Mouse (Mus musculus) myocyte (in vitro differentiated cells): ENCODE results near the gene Rasgrf2. TPM values are rescaled to one million over a fixed set of nuclear protein-coding genes. Genes with fewer than 3 reads are reported as not detected.

ENCODE experiments used
- H3K27me3 ChIP-seq: one replicate; pipeline ENCODE4 v1.6.1; 2011; ENCODE audit not compliant: control insufficient read depth, insufficient read depth, insufficient read length
- H3K36me3 ChIP-seq: one replicate; pipeline ENCODE4 v1.6.1; 2011; ENCODE audit not compliant: control insufficient read depth, insufficient read depth
- H3K4me2 ChIP-seq: one replicate; pipeline ENCODE4 v1.6.1; 2011; ENCODE audit warnings: low read depth, control low read depth
- H3K4me3 ChIP-seq: one replicate; pipeline ENCODE4 v1.5.1; 2011; ENCODE audit warnings: mild to moderate bottlenecking, control low read depth, moderate library complexity
- H3K79me2 ChIP-seq: one replicate; pipeline ENCODE4 v1.6.1; 2011; ENCODE audit not compliant: control insufficient read depth, insufficient read depth
- H3ac ChIP-seq: one replicate; pipeline ENCODE4 v1.6.1; 2011; ENCODE audit not compliant: control insufficient read depth, insufficient read length
- CEBPB ChIP-seq: IDR thresholded peaks from 2 replicates; pipeline ENCODE4 v1.6.1; 2011; ENCODE audit warnings: mild to moderate bottlenecking, moderate library complexity; ENCODE audit not compliant: poor library complexity, insufficient read depth, severe bottlenecking
- E2F4 ChIP-seq: IDR thresholded peaks from one replicate; pipeline ENCODE4 v1.6.1; 2011; ENCODE audit warnings: mild to moderate bottlenecking, control low read depth, moderate library complexity; ENCODE audit not compliant: insufficient read depth
- MAX ChIP-seq: IDR thresholded peaks from one replicate; pipeline ENCODE4 v1.6.1; 2011; ENCODE audit warnings: low read depth, mild to moderate bottlenecking, control low read depth
- MYOD1 ChIP-seq, 3 experiments: IDR thresholded peaks; one replicate each; pipeline ENCODE4 v1.6.1; 2011; ENCODE audit warnings: control low read depth in 2 of 3, low read depth in 2 of 3, mild to moderate bottlenecking in 2 of 3, moderate library complexity in 1 of 3; ENCODE audit not compliant: insufficient read length in 2 of 3, control insufficient read depth in 1 of 3
- MYOG ChIP-seq, 3 experiments: IDR thresholded peaks; one replicate each; pipeline ENCODE4 v1.6.1; 2011; ENCODE audit warnings: control low read depth in 2 of 3, low read depth in 2 of 3, mild to moderate bottlenecking in 2 of 3; ENCODE audit not compliant: insufficient read length in 2 of 3, control insufficient read depth in 1 of 3, insufficient read depth in 1 of 3
- POLR2A ChIP-seq: IDR thresholded peaks from one replicate; pipeline ENCODE4 v1.6.1; 2011; ENCODE audit warnings: low read depth, mild to moderate bottlenecking, control low read depth, moderate library complexity; ENCODE audit not compliant: insufficient read length
- POLR2AphosphoS2 ChIP-seq: IDR thresholded peaks from one replicate; pipeline ENCODE4 v1.6.1; 2011; ENCODE audit warnings: low read depth, control low read depth; ENCODE audit not compliant: insufficient read length
- REST ChIP-seq: IDR thresholded peaks from one replicate; pipeline ENCODE4 v1.6.1; 2011; ENCODE audit warnings: mild to moderate bottlenecking, control low read depth, moderate library complexity; ENCODE audit not compliant: insufficient read depth, insufficient read length
- SRF ChIP-seq: IDR thresholded peaks from one replicate; pipeline ENCODE4 v1.6.1; 2011; ENCODE audit warnings: low read depth; ENCODE audit not compliant: control insufficient read depth, insufficient read length
- TCF12 ChIP-seq: IDR thresholded peaks from one replicate; pipeline ENCODE4 v1.6.1; 2011; ENCODE audit warnings: mild to moderate bottlenecking, control low read depth; ENCODE audit not compliant: poor library complexity, insufficient read depth, severe bottlenecking
- TCF3 ChIP-seq: IDR thresholded peaks from one replicate; pipeline ENCODE4 v1.6.1; 2011; ENCODE audit warnings: low read depth, control low read depth; ENCODE audit not compliant: insufficient read length
- USF1 ChIP-seq: IDR thresholded peaks from one replicate; pipeline ENCODE4 v1.6.1; 2011; ENCODE audit warnings: low read depth, mild to moderate bottlenecking, control low read depth, moderate library complexity
- polyA plus RNA-seq: library from polyadenylated mRNA; unstranded; fragments of >200 nt; fragmentation: generic; extraction: Trizol; gene quantifications from one replicate; pipeline ENCODE4 v1.2.1, GENCODE M21; 2012; ENCODE audit warnings: missing spikeins

Rasgrf2 gene
- polyA plus RNA-seq, 1 experiment: 0.07 TPM

GRCm38 (mm10) chr13:92053001-92053400 lies 78.5 kb downstream of the Rasgrf2 start:
- no peaks in the 10 kb centered on the region for H3K79me2 ChIP-seq
- no peak overlapping the region for H3ac ChIP-seq
- no peak overlapping the region for H3K4me3 ChIP-seq
- H3K4me2 ChIP-seq: no peak overlapping the region
- H3K36me3 ChIP-seq: no peaks in the 10 kb centered on the region
- no peaks in the 10 kb centered on the region for H3K27me3 ChIP-seq
- TF ChIP-seq POLR2A (no peak), SRF (no peak), E2F4 (no peak), MAX (no peak), CEBPB (no peak), USF1 (no peak), MYOD1 (IDR thresholded peaks at IDR 0.05; ENCODE audit: control insufficient read depth in 1 of 3, insufficient read length in 2 of 3, low read depth in 2 of 3) (no peak), TCF12 (no peak), MYOG (IDR thresholded peaks at IDR 0.05; ENCODE audit: control insufficient read depth in 1 of 3, insufficient read depth in 1 of 3, insufficient read length in 2 of 3, low read depth in 2 of 3) (no peak), REST (no peak)

- Histone ChIP-seq H3K4me2 (no peak overlapping the region), H3K79me2 (no peaks in the 10 kb centered on the region), H3K4me3 (no peak overlapping the region), H3ac (no peak overlapping the region), H3K27me3 (no peaks in the 10 kb centered on the region), H3K36me3 (no peaks in the 10 kb centered on the region)
- no peak for TF ChIP-seq MYOG (IDR thresholded peaks at IDR 0.05; ENCODE audit: control insufficient read depth in 1 of 3, insufficient read depth in 1 of 3, insufficient read length in 2 of 3, low read depth in 2 of 3)
- TF ChIP-seq MYOD1 (IDR thresholded peaks at IDR 0.05; ENCODE audit: control insufficient read depth in 1 of 3, insufficient read length in 2 of 3, low read depth in 2 of 3): no peak
- TF ChIP-seq CEBPB: no peak
- TF ChIP-seq TCF12: no peak
- no peak for TF ChIP-seq POLR2AphosphoS2
- no peak for TF ChIP-seq MAX
Observed at GRCm38 (mm10) chr13:92051216-92051615, 80.2 kb downstream of the Rasgrf2 start.

GRCm38 (mm10) chr13:92041584-92042563 lies 89.6 kb downstream of the Rasgrf2 start:
- Histone ChIP-seq H3K4me3 (no peak overlapping the region), H3K36me3 (no peaks in the 10 kb centered on the region), H3ac (no peak overlapping the region), H3K27me3 (no peaks in the 10 kb centered on the region), H3K79me2 (no peaks in the 10 kb centered on the region), H3K4me2 (no peak overlapping the region)
- no peak for TF ChIP-seq MYOD1 (IDR thresholded peaks at IDR 0.05; ENCODE audit: control insufficient read depth in 1 of 3, insufficient read length in 2 of 3, low read depth in 2 of 3)
- no peak for TF ChIP-seq MAX
- no peak for TF ChIP-seq USF1
- TF ChIP-seq SRF: no peak
- no peak for TF ChIP-seq TCF12
- no peak for TF ChIP-seq E2F4
- TF ChIP-seq POLR2A: no peak
- no peak for TF ChIP-seq POLR2AphosphoS2
- TF ChIP-seq MYOG (IDR thresholded peaks at IDR 0.05; ENCODE audit: control insufficient read depth in 1 of 3, insufficient read depth in 1 of 3, insufficient read length in 2 of 3, low read depth in 2 of 3): no peak
- no peak for TF ChIP-seq TCF3
- TF ChIP-seq REST: no peak
- no peak for TF ChIP-seq CEBPB

- H3K4me3 ChIP-seq: no peak overlapping the region
- H3K79me2 ChIP-seq: no peaks in the 10 kb centered on the region
- H3K4me2 ChIP-seq: no peak overlapping the region
- H3K36me3 ChIP-seq: no peaks in the 10 kb centered on the region
- no peak overlapping the region for H3ac ChIP-seq
- no peak for TF ChIP-seq E2F4
- no peak for TF ChIP-seq MYOG (IDR thresholded peaks at IDR 0.05; ENCODE audit: control insufficient read depth in 1 of 3, insufficient read depth in 1 of 3, insufficient read length in 2 of 3, low read depth in 2 of 3)
- no peak for TF ChIP-seq MAX
- no peak for TF ChIP-seq POLR2A
- no peak for TF ChIP-seq SRF
- TF ChIP-seq USF1: no peak
- no peak for TF ChIP-seq TCF3
- no peak for TF ChIP-seq REST
- no peak for TF ChIP-seq CEBPB
- TF ChIP-seq POLR2AphosphoS2: no peak
- TF ChIP-seq TCF12: no peak
- TF ChIP-seq MYOD1 (IDR thresholded peaks at IDR 0.05; ENCODE audit: control insufficient read depth in 1 of 3, insufficient read length in 2 of 3, low read depth in 2 of 3): no peak
- H3K27me3 ChIP-seq: no peaks in the 10 kb centered on the region
Observed at GRCm38 (mm10) chr13:92030364-92031057, 100.9 kb downstream of the Rasgrf2 start.
